Mouse (Mus musculus) G1E-ER4 (cell line): Measurements from ENCODE around the gene Lrrc4. TPM values are rescaled to one million over a fixed set of nuclear protein-coding genes. Genes with fewer than 3 reads are reported as not detected.

Experiments
- GATA1 ChIP-seq: IDR thresholded peaks from one replicate; pipeline ENCODE4 v1.8.0; 2012; ENCODE audit warnings: low read length, inconsistent platforms
- polyA plus RNA-seq: library from polyadenylated mRNA; stranded (reverse); fragments of >175 nt; gene quantifications from 2 replicates; pipeline ENCODE4 v1.2.3, GENCODE M21; 2012

Lrrc4 gene
- polyA plus RNA-seq: not detected in 2 replicates

DNA sequence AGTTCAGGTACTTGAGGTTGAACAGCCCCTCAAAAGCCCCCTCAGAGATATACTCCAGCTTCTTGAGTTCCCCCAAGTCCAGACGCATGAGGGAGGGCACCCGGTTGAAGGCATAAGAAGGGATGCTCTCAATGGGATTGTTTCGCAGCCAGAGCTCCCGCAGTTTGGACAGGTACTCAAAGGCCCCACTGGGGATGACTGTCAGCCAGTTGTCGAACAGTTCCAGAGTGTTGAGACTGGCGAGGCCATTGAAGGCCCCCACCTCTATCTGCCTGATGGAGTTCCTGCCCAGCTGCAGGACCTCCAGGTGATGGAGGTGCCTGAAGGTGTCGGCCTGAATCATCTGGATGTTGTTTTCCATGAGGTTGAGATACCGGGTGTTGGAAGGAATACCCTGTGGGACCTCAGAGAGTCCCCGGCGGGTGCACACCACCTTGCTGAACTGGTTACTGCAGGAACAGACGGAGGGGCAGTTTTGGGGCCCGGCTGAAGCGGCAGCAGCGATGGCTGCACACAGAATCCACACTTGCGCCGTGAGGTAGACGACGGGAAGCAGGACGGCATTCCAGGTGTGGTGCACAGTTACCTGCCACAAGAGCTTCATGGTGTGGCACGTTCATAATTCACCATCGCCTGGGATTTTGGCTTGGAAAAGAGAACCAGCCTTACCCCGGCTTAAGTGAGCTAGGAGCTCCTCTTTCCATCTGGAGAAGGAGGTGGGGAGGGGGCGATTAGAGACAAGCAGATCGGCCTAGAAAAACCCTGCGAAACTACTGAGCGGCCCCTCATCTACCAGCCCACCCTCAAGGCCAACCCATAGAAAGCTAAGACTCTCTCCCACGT is at the start of gene Lrrc4:
TSS of gene Lrrc4 (minus strand) at position 737 of the 843 bp plus-strand sequence.
- no peak for TF ChIP-seq GATA1

DNA sequence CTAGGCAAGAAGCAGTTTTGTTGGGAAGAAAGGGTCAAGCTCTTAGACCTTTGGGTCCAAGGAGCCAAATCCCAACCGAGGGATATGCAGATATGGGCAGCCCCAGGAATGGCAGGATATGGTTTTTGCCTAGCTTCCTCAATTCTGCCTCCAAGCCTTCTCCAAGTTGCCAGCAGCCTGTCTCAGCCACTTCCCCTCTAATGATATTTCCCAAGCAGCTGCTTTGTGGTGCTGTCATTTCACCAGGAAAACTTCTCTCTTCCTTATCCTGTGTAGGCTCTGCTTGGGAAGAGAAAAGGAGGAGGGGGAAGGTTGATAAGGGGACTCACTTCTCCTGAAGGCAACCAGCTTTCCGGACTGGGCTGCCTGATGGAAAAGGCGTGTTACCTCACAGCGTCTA is 49.4 kb upstream of the Lrrc4 start:
- no peak for TF ChIP-seq GATA1

DNA sequence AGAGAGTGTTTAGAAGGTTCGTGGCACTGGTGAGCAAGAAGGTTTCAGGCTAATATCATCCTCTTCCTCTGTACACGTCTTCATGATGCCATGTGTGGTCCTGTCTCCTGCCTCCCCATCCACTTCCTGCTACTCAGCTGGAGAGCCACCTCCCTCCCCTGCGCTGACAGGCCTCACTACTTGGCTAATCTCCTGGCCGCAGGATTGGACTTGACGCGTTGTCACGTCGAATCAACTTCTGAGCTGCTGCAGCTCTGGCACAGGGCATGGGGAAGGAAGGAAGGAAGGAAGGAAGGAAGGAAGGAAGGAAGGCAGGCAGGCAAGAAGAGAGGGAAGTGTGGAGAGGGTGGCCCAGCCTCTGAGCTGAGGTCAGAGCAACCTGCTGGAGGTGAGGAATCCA is 47.8 kb upstream of the Lrrc4 start:
- no peak for TF ChIP-seq GATA1

DNA sequence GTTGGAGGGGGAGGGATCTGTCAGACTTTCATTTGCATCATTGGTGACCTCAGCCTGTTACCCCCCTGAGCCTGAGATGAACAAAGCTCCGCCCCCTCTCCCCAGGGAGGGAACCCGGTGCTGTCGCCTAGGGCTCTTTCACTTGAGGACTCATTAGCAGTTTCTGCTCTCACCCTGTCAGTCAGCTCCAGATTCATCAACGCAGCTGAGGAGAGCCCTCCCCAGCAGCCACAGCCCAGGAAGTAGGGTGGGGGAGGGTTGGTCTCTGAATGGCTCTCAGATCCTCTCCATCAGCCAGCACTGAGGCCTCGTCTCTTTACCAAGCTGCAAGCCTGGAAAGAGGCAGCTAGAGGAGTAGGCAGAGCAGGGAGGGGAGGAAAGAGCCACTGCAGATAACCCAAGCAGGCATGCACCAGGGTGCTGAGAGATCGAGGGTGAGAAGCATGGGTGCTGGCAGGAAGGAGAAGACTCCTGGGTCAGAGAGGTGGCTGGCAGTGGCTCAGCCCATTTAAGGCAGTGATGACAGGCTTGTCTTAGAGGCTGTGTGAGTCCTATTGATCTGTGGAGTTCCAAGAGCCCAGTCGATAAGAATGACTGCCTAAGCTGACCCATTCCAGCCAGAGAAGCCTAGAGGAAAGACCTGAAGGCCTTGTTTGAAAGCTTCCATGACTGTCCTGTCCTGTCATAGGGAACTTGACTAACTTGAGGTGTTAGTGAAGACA is 46.6 kb upstream of the Lrrc4 start:
- TF ChIP-seq GATA1: no peak

DNA sequence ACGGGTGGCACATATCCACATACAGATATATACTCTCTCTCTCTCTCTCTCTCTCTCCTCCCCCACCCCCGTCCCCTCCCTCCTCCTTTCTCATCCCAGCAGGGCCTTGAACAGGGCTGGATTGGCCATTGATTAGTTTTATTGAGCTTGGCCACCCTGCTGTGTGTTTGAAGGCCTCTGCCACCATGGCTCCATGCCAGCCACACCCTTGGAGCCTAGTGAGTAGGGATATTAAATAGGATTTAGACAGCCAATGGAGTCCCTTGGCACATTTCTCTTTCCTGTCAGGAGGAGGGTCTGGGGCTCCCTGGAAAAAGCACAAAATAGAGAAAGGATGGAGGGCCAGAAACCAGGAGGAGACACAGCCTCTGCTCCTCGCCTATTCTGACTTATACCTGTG is 44.9 kb upstream of the Lrrc4 start:
- no peak for TF ChIP-seq GATA1

DNA sequence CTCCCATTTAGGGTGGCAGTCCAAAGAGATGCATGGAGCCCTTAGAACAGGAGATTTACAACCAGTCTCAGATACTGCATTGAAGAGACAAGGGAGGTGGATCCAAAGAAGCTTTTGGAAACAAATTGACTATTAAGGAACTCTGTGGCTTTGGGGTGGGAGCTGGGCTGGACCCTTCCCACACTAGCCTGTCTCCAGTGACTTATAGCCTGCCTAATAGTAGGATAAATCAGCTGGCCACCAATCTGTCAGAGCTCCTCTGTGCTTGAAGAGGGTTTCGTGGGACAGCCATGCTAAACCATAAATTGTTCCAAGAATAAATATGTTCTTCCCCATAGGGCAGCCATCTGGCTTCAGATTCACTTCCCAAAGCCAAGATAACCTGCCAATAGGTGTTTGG is 43.8 kb upstream of the Lrrc4 start:
- no peak for TF ChIP-seq GATA1

DNA sequence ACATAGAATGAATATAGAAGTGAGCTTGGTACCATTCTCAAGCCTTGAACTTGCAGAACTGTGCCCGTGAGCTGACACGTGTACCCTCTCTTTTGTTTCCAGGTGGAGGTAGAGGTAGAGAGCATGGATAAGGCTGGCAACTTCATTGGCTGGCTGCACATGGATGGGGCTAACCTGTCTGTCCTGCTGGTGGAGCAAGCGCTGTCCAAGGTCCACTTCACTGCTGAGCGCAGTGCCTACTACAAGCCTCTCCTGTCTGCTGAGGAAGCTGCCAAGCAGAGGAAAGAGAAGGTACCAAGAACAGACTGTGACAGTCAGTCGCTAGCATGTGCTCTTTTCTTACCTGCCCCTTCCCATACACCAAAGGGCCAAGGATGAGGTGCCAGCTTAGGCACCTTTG is 43.2 kb upstream of the Lrrc4 start:
- TF ChIP-seq GATA1: no peak

DNA sequence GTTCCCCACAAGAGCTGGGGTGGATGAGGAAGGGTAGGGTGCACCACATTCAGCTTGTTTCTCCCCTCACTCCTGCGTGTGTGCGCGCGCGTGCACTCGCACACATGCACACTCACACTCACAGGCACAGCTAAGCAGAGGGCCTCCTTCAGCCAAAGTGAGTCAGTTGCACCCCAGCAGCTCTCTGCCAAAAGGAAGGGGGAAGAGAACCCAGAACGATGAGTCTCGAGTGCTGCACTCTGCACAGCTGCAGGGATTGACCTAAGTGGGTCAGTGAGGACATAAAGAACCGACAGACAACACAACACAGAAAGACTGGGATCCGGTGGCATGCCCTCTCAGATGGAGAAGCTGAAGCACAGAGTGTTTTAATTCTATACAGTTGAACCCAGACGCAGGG is 42.5 kb upstream of the Lrrc4 start:
- TF ChIP-seq GATA1: no peak

DNA sequence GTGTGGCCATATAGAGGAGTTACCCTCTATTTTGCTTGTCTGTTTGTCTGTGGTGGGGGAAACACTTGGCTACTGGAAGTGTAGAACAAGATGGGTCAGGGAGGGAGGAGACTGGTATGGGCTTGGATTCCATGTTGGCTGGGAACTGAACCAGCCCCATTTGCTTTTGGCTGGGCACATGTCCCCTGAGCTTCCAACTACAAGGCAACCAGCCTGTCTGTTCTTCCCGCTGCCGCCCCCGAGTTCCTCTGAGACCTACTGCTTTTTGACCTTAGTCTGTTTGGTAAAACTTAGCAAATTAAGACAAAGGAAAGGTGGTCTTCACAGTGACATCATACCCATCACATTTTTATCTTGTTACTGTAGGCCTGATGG is 40.9 kb upstream of the Lrrc4 start:
- no peak for TF ChIP-seq GATA1

DNA sequence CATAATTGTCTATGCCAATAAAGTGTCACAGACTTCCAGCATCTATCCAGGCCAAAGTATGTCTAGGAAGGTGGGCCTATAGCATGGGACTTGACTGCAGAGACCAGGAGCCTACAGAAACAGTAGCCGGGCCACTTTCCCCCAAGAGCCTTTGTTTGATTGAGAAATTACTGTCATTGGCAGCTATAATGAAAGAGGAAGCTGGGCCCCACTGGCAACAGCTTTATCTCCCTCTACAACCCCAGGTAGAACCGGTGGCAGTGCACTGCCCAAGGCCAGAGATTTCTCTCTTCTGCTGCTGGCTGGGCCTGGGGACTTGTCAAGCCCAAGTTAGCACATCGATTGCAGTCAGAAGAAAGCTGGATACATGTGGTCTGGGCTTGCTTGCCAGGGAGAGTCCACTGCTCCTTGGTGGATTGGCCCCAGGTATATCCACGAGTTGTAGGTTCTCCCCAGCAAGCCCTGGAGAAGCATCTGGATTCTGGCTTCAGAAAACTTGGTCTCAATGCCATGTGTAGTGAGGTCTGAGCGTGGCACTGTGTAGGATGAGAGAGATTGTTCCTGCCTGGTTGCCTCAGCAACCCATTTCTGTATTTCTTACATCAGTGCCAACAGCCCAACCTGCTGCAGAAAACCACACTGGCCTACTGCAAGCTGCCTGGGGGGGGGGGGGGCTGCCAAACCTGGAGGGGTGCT is 40.3 kb upstream of the Lrrc4 start:
- no peak for TF ChIP-seq GATA1

DNA sequence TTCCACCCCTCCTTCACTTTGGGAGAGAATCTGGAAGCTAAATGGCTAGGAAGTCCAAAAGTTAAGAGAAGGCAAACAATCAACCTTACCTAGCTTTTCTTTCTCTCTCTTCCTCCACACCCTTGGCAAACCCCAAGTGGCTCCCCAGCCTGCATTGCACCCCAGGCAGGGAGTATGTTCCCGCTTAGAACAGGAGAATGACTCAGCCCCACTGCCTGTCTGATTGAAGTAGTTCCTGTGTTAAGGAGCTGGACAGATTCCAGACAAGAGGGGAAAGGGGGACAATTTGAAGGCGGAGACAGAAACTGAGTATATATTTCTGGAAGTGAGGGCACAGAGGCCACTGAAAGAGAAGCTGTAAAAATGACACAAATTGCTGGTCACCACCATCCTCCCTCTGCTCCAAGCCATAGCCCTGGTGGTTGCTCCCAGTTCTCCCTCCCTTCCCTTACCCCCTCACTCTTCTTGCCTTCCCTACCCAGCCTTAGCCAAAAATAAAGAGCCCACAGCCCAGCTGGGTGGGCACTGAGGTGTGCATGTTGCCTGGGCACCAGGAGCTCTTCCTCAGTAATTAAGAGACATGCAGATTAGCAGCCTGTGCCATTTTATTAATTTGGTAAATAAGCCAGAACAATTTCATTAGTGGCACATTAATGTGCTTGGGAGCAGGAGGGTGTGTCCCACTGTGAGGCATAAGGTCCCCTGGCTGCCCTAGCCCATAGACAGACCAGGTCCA is 36.1 kb upstream of the Lrrc4 start:
- no peak for TF ChIP-seq GATA1

DNA sequence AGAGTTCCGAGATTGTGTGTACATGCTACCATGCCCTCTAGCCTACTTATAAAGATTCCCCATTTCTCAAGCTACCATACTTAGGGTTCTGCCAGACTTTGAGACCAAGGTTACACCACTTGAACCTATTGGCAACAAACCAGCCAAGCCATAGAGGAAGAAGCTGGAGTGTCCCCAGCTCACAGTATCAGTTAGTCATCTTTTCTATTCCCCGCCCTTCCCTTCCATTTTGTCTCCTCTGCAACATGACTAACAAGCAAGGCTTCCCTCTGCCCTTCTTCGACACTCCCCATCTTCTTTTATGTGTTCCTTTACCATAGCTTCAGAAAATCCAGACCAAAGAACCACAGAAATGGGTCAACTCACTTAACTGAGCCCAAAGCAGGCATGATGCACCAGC is 34.7 kb upstream of the Lrrc4 start:
- no peak for TF ChIP-seq GATA1

DNA sequence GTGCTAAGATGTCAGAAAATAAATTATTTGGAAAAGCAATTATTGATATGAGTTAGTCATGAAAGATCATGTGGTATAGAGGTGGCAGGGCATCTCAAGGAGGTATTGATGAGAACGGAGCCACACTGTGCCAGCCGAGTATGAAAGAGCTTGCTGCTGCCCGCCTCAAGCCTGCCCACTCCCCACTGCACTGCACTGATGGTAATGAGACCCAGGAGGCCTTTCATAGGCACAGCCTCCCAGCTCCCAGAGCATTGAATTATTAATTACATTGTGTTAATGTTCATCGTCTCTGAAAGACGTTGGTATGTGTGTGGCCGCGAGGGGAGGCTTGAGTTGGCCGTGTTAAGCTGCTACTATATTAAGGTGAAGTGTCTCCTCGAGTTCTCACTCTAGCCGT is 33.6 kb upstream of the Lrrc4 start:
- TF ChIP-seq GATA1: no peak

DNA sequence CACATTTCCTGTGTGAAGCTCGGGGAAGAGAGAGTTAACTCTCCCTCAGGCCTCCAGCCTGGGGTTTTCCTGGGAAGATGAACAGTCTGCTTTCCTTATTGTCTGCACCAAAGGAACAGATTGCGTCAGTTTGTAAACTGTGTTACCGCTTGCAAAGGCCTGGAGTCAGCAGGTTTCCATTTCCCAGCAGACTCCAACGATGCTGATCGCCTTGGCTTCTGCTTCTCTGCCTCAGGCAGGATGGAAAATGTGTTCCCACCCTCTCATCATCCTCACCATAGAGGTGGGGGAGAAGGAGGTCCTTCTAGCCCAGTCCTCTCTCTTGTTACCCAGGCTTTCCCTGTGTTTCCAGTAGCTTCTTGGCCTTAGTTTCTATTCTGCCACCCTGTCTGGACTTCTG is 33.1 kb upstream of the Lrrc4 start:
- TF ChIP-seq GATA1: no peak

DNA sequence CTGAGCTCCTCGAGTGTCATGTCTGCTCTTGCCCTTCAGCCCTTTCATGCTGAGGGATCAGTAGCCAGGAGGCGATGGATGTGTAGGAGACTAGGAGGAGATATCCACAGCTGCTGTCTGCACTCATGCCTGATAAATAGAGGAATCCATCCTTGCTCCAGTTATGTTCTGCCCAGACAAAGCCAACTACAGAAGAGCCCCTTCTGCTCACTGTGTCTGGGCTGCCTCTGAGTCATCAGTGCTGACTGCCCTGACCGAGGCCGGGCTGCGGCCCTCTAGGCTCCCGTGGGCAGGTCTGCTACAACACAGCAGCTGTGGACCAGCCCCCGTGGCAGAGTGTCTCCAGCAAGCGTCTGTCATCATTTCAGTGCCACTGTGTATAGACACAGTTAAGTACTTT is 30.8 kb upstream of the Lrrc4 start:
- TF ChIP-seq GATA1: no peak

DNA sequence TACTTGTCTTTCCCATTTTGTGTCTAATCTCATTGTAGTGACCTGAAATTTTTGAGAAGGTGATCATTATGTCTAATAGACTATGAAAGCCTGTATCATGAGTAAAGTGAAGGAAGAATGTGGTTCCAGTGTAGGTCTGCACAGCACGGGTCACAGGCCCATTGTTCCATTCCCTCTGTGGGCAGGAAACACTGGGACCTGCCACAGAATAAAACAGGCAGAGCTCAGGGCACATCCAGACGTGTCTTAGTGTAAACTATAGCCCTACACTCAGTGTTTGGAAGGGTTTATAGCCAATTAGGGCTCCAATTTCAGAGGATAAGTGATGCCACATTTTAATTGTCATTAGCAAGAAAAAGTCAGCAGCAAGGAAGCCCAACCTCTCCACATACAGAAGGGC is 29.4 kb upstream of the Lrrc4 start:
- TF ChIP-seq GATA1: no peak
